Mouse (Mus musculus) kidney, postnatal 0 days (tissue): ENCODE measurements around the gene Wdr70. TPM values are rescaled to one million over a fixed set of nuclear protein-coding genes. Genes with fewer than 3 reads are reported as not detected.

Experiments used
- ATAC-seq: fragments of 200-750 bp; cut with Nextera tagmentation; replicated peaks from 2 replicates; pipeline ENCODE4 v1.8.0; 2017; ENCODE audit warnings: low read depth, moderate number of reproducible peaks, moderate TSS enrichment, moderate library complexity; ENCODE audit not compliant: low FRiP score
- DNase-seq: peaks from one replicate; pipeline ENCODE4 v3.0.0-alpha.2; 2016; ENCODE audit warnings: low spot score
- H3K27ac ChIP-seq: fragments of 300-500 bp; sonication (generic); 2 replicates; pipeline ENCODE4 v1.5.1; 2014; ENCODE audit warnings: mild to moderate bottlenecking
- H3K27me3 ChIP-seq: fragments of 300-500 bp; sonication (generic); 2 replicates; pipeline ENCODE4 v1.6.1; 2014; ENCODE audit warnings: low read length, mixed read lengths; ENCODE audit not compliant: insufficient read depth
- H3K36me3 ChIP-seq: fragments of 300-500 bp; sonication (generic); 2 replicates; pipeline ENCODE4 v1.6.1; 2014; ENCODE audit warnings: low read length, mixed read lengths; ENCODE audit not compliant: insufficient read depth
- H3K4me1 ChIP-seq: fragments of 300-500 bp; sonication (generic); replicated peaks from 2 replicates; pipeline ENCODE4 v1.6.1; 2014; ENCODE audit warnings: antibody characterized with exemption, low read length, mixed read lengths; ENCODE audit not compliant: insufficient read depth
- H3K4me2 ChIP-seq: fragments of 300-500 bp; sonication (generic); 2 replicates; pipeline ENCODE4 v1.6.1; 2014; ENCODE audit warnings: mild to moderate bottlenecking, low read length, moderate library complexity, mixed read lengths
- H3K4me3 ChIP-seq: fragments of 300-500 bp; sonication (generic); replicated peaks from 2 replicates; pipeline ENCODE4 v1.5.1; 2014; ENCODE audit warnings: low read depth, low read length
- H3K9ac ChIP-seq: fragments of 300-500 bp; sonication (generic); 2 replicates; pipeline ENCODE4 v1.6.1; 2014; ENCODE audit warnings: low read depth, low read length
- H3K9me3 ChIP-seq: fragments of 300-500 bp; sonication (generic); replicated peaks from 2 replicates; pipeline ENCODE4 v1.6.1; 2016; ENCODE audit warnings: low read length, inconsistent platforms, mixed read lengths
- CTCF ChIP-seq: IDR thresholded peaks from 2 replicates; pipeline ENCODE4 v1.5.1; 2016; ENCODE audit warnings: antibody characterized with exemption, low read depth, mild to moderate bottlenecking, moderate library complexity
- WGBS: fragments of 180-500 bp; shearing (Covaris S2); extraction: QIAGEN DNeasy Blood & Tissue Kit; methylation state at CpG from one replicate; pipeline ENCODE4 v1.1.7; 2014; 5-methylcytosine and 5-hydroxymethylcytosine counted together
- polyA plus RNA-seq: library from polyadenylated mRNA; unstranded; fragments of >200 nt; fragmentation: Nextera tagmentation; extraction: Ambion mirVana; gene quantifications from 2 replicates; pipeline ENCODE4 v1.2.1, GENCODE M21; 2015

The Wdr70 gene
- polyA plus RNA-seq, 1 experiment from 2014 or later, result 39.5 TPM

DNA sequence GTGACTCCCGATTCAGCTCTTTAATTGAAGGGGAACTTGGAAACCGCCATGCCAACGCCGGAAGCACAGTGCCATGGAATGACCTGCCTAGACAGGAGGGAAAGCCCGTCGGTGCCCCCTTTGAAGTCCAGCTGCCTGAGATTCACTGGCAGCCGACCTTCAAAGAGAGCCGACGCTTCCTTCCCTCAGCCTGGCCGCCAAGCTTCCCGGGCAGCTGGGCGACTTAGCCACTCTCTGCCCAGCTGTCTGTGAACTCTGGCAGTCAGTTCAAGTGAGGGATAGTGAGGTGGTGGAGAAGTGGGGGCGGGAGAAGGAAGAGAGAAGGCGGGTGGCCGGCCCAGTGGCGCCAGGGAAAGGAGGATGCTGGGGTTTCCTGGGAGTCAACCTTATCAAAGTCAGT is 164.9 kb downstream of the Wdr70 start:
- Histone ChIP-seq H3K27ac (no peak overlapping the region), H3K36me3 (no peaks in the 10 kb centered on the region), H3K9ac (no peak overlapping the region), H3K4me1 (no peaks in the 10 kb centered on the region; the same call in 1 of the 2 replicates), H3K4me3 (no peak overlapping the region), H3K4me2 (peak overlapping the region; percentile 33), H3K9me3 (no peaks in the 10 kb centered on the region), H3K27me3 (no peaks in the 10 kb centered on the region)
- WGBS, result 23% methylated on average over 16 of the region's 16 CpGs
- ATAC-seq (no peak; the same call in 1 of the 2 replicates), DNase-seq (peak; percentile 59)
- no peak for TF ChIP-seq CTCF

DNA sequence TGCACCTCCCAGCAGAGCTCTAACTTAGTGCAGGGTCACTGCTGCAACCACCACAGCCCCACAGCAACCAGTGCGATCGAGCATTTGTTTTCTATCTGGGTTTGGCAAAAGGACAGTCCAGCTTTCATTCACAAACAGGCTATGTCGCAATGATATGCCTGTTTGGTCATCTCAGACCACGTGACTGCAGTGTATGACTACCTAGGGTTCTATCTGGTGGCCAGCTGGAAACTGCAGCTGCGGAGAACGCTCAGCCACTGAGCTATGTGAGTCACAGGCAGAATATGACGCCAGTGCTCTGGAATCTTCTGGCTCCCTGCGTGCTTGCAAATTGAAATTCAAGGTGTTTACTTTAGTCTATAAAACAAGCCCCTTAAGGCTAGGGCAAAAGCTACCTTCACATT is 167.4 kb downstream of the Wdr70 start:
- ATAC-seq (0 out of 2 replicates have a peak, but pooled peaks have one; percentile 43), DNase-seq (peak; percentile 41)
- no peak overlapping the region for H3K4me3 ChIP-seq
- H3K9me3 ChIP-seq, result no peaks in the 10 kb centered on the region
- H3K4me2 ChIP-seq, result no peak overlapping the region
- no peak for TF ChIP-seq CTCF
- H3K36me3 ChIP-seq, result no peaks in the 10 kb centered on the region
- no peaks in the 10 kb centered on the region; the same call in 1 of the 2 replicates for H3K4me1 ChIP-seq
- H3K27ac ChIP-seq, result no peak overlapping the region
- no peak overlapping the region for H3K9ac ChIP-seq
- no peaks in the 10 kb centered on the region for H3K27me3 ChIP-seq
- 54% methylated on average over 8 of the region's 8 CpGs for WGBS

DNA sequence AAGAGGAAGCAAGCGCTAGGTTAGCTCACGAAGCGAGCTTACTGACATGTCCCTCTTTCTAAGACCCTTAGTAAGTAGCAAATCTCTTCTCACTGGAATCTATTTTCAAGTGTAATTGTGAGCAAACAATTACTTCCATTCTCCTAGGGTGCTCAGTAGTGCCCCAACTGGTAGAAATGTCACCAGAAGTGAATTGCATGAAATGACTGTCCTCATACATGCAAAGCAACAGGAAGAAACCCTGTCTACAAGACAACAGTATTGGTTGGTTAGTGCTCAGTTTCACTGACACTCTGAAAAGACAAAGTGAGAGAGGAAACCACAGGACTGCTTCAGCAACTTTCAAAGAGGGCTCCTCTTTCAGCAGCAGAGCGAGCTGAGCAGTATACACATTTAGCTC is 173.6 kb downstream of the Wdr70 start:
- Histone ChIP-seq H3K4me2 (no peak overlapping the region), H3K9me3 (no peaks in the 10 kb centered on the region)
- peak; percentile 55 for DNase-seq

DNA sequence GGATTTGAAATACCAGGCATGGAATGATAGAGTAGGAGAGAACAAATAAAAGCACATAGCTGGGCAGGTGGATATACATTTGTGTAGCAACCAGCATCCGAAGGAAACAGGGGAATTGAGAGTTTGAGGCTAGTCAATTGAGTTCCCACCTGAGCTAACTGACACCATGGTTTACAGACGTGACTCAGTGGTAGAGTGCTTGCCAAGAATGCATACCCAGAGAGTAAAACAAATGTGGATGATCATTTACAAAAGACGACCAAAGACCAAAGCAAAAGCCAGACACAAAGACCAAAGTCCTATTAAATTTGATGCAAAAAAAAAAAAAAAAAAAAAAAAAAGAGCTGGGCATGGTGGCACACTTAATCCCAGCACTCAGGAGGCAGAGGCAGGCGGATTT is 175.7 kb downstream of the Wdr70 start:
- DNase-seq (no peak), ATAC-seq (no peak)
- Histone ChIP-seq H3K9ac (no peak overlapping the region), H3K4me2 (no peak overlapping the region), H3K36me3 (no peaks in the 10 kb centered on the region), H3K4me1 (no peaks in the 10 kb centered on the region), H3K4me3 (no peak overlapping the region), H3K27me3 (no peaks in the 10 kb centered on the region), H3K27ac (no peak overlapping the region), H3K9me3 (no peaks in the 10 kb centered on the region)
- no peak for TF ChIP-seq CTCF
- 84% methylated on average over 4 of the region's 4 CpGs for WGBS

More for the DNA sequence above, 173.6 kb downstream of the Wdr70 start:
- H3K27me3 ChIP-seq, result no peaks in the 10 kb centered on the region
- H3K36me3 ChIP-seq, result no peaks in the 10 kb centered on the region
- TF ChIP-seq CTCF, result peak; percentile 58
- no peak overlapping the region for H3K4me3 ChIP-seq
- H3K9ac ChIP-seq, result no peak overlapping the region
- H3K27ac ChIP-seq, result no peak overlapping the region
- 92% methylated on average over 4 of the region's 4 CpGs for WGBS
- ATAC-seq, result no peak
- H3K4me1 ChIP-seq, result no peaks in the 10 kb centered on the region

DNA sequence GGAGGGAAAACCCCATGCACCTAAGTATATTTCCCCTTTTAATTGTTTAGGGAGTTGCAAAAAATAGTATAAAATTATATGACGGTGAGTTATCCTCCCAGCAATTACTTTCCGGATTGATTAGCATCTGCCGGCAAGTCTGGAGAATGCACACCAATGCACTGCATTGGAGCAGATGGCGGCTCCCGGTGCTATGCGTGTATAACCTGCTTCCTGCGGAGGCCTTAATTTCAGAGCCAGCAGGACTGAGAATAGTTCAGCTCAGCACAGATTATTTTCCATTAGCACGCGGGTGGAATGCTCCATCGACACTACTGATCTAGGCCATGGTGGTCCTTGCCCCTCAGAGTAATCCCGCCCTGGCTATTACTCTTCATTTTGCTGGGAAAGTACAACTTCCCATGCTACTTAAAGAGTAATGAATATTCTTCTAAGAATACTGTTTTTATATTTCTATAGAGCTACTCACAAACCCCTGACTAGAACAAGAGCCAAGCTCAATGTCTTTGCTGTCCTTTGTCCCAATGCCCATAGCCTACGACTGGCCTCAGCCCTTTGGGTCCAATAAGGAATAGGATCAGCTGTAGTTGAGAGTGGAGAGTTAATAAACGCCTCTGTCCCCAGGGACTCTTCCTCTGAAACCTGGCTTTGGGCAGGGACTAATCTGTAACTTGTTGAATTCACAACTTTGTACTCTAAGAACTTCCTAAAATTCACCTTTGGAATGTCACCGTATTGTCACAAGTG is 176.5 kb downstream of the Wdr70 start:
- no peak for DNase-seq
- Histone ChIP-seq H3K4me1 (no peaks in the 10 kb centered on the region), H3K27me3 (no peaks in the 10 kb centered on the region), H3K27ac (no peak overlapping the region), H3K4me2 (no peak overlapping the region), H3K36me3 (no peaks in the 10 kb centered on the region), H3K9ac (no peak overlapping the region), H3K4me3 (no peak overlapping the region), H3K9me3 (no peaks in the 10 kb centered on the region)
- ATAC-seq, result no peak
- 95% methylated on average over 14 of the region's 14 CpGs for WGBS
- TF ChIP-seq CTCF, result no peak

DNA sequence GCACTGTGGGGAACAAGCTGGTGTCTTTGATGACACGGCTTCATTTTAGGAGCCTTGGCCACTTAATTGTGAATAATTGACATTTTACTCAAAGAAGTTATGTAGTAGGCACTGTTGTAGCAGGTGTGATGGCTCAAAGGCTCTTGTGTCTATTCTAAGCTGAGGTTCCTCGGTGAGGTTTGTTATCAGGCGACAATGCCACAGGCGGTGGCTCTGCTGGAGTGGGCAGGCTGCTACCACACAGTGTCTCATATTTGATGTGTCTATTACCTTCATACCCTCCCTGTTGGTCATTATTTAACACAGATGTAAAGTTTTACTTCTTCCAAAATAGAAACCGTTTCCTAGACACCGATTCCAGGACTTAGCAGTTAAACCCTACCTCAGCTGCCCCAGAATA is 177.9 kb downstream of the Wdr70 start:
- no peak overlapping the region for H3K9ac ChIP-seq
- TF ChIP-seq CTCF, result no peak
- H3K4me3 ChIP-seq, result no peak overlapping the region
- H3K27me3 ChIP-seq, result no peaks in the 10 kb centered on the region
- 89% methylated on average over 6 of the region's 6 CpGs for WGBS
- H3K4me1 ChIP-seq, result no peaks in the 10 kb centered on the region
- H3K36me3 ChIP-seq, result no peaks in the 10 kb centered on the region
- H3K27ac ChIP-seq, result no peak overlapping the region
- no peak for ATAC-seq
- DNase-seq, result no peak
- H3K4me2 ChIP-seq, result no peak overlapping the region
- no peaks in the 10 kb centered on the region for H3K9me3 ChIP-seq
